Mouse (Mus musculus) E14TG2a.4 (cell line): Measurements from ENCODE around the gene Olfr317.
"Not testable (repeated sequence)": the region's sequence is repeated elsewhere in the genome, so short reads cannot be mapped to it uniquely, and the experiment has no call there.

Experiments
- H3K27me3 ChIP-seq: 2 replicates; pipeline ENCODE4 v1.6.1; 2014; ENCODE audit warnings: low read length, control low read depth; ENCODE audit not compliant: insufficient read depth
- H3K36me3 ChIP-seq: 2 replicates; pipeline ENCODE4 v1.6.1; 2014; ENCODE audit warnings: low read length, control low read depth; ENCODE audit not compliant: insufficient read depth
- H3K4me1 ChIP-seq: replicated peaks from 2 replicates; pipeline ENCODE4 v1.6.1; 2014; ENCODE audit warnings: low read depth, low read length, control low read depth
- H3K4me3 ChIP-seq: replicated peaks from 2 replicates; pipeline ENCODE4 v1.5.1; 2014; ENCODE audit warnings: mild to moderate bottlenecking, low read length
- H3K9me3 ChIP-seq: 2 replicates; pipeline ENCODE4 v1.6.1; 2014; ENCODE audit warnings: low read length, control low read depth
- CTCF ChIP-seq: conservative IDR thresholded peaks from 2 replicates; pipeline ENCODE4 v1.5.1; 2014; ENCODE audit warnings: low read length
- NANOG ChIP-seq: IDR thresholded peaks from 2 replicates; pipeline ENCODE4 v1.6.1; 2014; ENCODE audit warnings: borderline replicate concordance, low read length, mixed read lengths
- POU5F1 ChIP-seq: IDR thresholded peaks from 2 replicates; pipeline ENCODE4 v1.6.1; 2014; ENCODE audit warnings: low read length, borderline replicate concordance

The Olfr317 gene

GRCm38 (mm10) chr11:58738792-58739262 is at the start of gene Olfr317:
Olfr317 (minus strand) TSS chr11:58739212.
- H3K9me3 ChIP-seq: no peaks in the 10 kb centered on the region
- no peak for TF ChIP-seq NANOG
- no peak for TF ChIP-seq POU5F1
- no peak for TF ChIP-seq CTCF
- no peak within 1 kb of the TSS for H3K4me3 ChIP-seq
- H3K36me3 ChIP-seq: no peaks in the 10 kb centered on the region
- H3K4me1 ChIP-seq: no peaks in the 10 kb centered on the region
- H3K27me3 ChIP-seq: no peaks in the 10 kb centered on the region

DNA sequence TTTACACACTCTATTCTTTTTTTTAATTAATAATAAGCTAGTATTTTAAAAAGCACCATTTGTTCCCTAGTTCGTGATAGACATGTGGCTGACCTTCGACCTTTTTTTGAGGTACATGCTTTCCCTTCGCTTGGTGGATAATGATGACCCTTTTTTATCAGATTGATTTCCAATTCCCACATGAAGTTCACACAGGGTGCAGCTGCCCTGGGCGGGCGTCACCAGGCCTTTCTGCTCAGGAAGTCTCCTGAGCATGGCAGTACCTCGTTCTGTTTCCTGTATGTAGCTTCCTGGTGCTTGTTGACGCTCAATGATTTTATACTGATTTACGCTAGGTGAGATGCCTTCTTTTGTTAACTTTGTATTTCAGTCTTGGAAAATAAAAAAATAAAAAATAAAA is 49.3 kb upstream of the Olfr317 start:
- Histone ChIP-seq H3K36me3 (no peaks in the 10 kb centered on the region), H3K9me3 (no peaks in the 10 kb centered on the region), H3K4me3 (no peak overlapping the region), H3K27me3 (0 out of 2 replicates have a peak, but pooled peaks cover 5% of the 10 kb centered on the region), H3K4me1 (no peaks in the 10 kb centered on the region; the same call in 1 of the 2 replicates)
- no peak for TF ChIP-seq NANOG
- TF ChIP-seq POU5F1: no peak
- TF ChIP-seq CTCF: no peak

DNA sequence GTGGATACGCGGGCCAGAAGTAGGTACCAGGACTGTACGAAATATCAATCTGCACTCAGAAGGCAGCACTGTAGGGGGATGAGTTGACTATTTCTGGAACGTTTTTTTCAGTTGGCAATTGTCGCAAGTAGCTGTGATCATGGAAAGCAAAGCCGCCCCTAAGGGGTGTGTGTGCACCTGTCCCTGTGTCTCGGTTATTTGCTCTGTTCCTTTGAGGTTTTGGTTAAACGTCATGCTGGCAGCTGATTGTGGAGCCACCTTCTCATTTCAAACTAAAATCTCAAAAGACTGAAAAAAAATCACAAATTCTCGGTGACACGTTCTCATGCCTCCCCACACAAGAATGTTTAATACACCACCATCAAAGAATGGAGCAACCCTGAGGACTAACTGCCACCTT is 48.6 kb upstream of the Olfr317 start:
- TF ChIP-seq CTCF (no peak), POU5F1 (no peak), NANOG (no peak)
- Histone ChIP-seq H3K36me3 (no peaks in the 10 kb centered on the region), H3K27me3 (0 out of 2 replicates have a peak, but pooled peaks cover 5% of the 10 kb centered on the region), H3K4me3 (no peak overlapping the region), H3K9me3 (no peaks in the 10 kb centered on the region), H3K4me1 (no peaks in the 10 kb centered on the region; the same call in 1 of the 2 replicates)

- no peaks in the 10 kb centered on the region; the same call in 1 of the 2 replicates for H3K4me1 ChIP-seq
- no peaks in the 10 kb centered on the region for H3K36me3 ChIP-seq
- no peak overlapping the region for H3K4me3 ChIP-seq
- TF ChIP-seq NANOG (no peak), POU5F1 (no peak), CTCF (no peak)
- no peaks in the 10 kb centered on the region for H3K9me3 ChIP-seq
- H3K27me3 ChIP-seq: 0 out of 2 replicates have a peak, but pooled peaks cover 5% of the 10 kb centered on the region
Measured at GRCm38 (mm10) chr11:58784182-58784581, 45.2 kb upstream of the Olfr317 start.

- H3K36me3 ChIP-seq: no peaks in the 10 kb centered on the region
- no peaks in the 10 kb centered on the region for H3K9me3 ChIP-seq
- H3K4me1 ChIP-seq: peaks cover 5% of the 10 kb centered on the region
- 0 out of 2 replicates have a peak, but pooled peaks cover 5% of the 10 kb centered on the region for H3K27me3 ChIP-seq
- TF ChIP-seq NANOG (no peak), CTCF (no peak), POU5F1 (no peak)
- H3K4me3 ChIP-seq: no peak within 1 kb of the TSS
Measured at GRCm38 (mm10) chr11:58782480-58783089, 43.6 kb upstream of the Olfr317 start, which contains the start of gene Olfr314. Olfr314 (plus strand) TSS chr11:58782952.

GRCm38 (mm10) chr11:58772888-58773287 is 33.9 kb upstream of the Olfr317 start, which contains the start of gene Olfr315:
Olfr315 (plus strand) TSS chr11:58773188.
- no peaks in the 10 kb centered on the region for H3K4me1 ChIP-seq
- H3K9me3 ChIP-seq: no peaks in the 10 kb centered on the region
- H3K4me3 ChIP-seq: no peak within 1 kb of the TSS
- no peaks in the 10 kb centered on the region for H3K27me3 ChIP-seq
- H3K36me3 ChIP-seq: no peaks in the 10 kb centered on the region
- TF ChIP-seq CTCF (no peak), NANOG (no peak), POU5F1 (no peak)

- H3K9me3 ChIP-seq: no peaks in the 10 kb centered on the region
- H3K36me3 ChIP-seq: no peaks in the 10 kb centered on the region
- TF ChIP-seq NANOG: no peak
- TF ChIP-seq CTCF: no peak
- no peak for TF ChIP-seq POU5F1
- H3K27me3 ChIP-seq: no peaks in the 10 kb centered on the region
- H3K4me3 ChIP-seq: no peak within 1 kb of the TSS
- no peaks in the 10 kb centered on the region for H3K4me1 ChIP-seq
Measured at GRCm38 (mm10) chr11:58752434-58752833, 13.4 kb upstream of the Olfr317 start, which contains the start of gene Olfr316. Olfr316 (plus strand) TSS chr11:58752734.

DNA sequence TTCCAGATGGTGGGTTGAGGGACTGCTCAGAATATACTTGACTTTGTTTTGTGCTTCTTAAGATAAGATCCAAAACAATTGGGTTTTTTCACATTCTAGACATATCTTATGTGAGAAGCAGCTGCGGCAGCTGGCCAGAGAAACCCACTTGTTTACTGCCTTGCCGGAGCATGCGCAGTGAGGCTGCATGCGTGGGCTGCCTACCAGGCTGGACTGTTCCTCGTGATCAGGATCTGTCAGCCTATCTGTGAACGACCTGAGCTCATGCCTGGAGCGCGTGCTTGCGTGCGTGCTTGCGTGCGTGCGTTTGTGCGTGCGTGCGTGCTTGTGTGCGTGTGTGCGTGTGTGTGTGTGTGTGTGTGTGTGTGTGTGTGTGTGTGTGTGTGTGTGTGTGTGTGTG is 12.1 kb upstream of the Olfr317 start:
- H3K4me1 ChIP-seq, H3K36me3 ChIP-seq, H3K9me3 ChIP-seq, H3K4me3 ChIP-seq, H3K27me3 ChIP-seq: not testable (repeated sequence)

- Histone ChIP-seq H3K4me1 (peaks cover 2% of the 10 kb centered on the region; the same call in 1 of the 2 replicates), H3K27me3 (no peaks in the 10 kb centered on the region), H3K36me3 (no peaks in the 10 kb centered on the region), H3K9me3 (no peaks in the 10 kb centered on the region), H3K4me3 (no peak overlapping the region)
- no peak for TF ChIP-seq POU5F1
- TF ChIP-seq NANOG: no peak
- TF ChIP-seq CTCF: no peak
Measured at GRCm38 (mm10) chr11:58733372-58733771, 5.6 kb downstream of the Olfr317 start.

DNA sequence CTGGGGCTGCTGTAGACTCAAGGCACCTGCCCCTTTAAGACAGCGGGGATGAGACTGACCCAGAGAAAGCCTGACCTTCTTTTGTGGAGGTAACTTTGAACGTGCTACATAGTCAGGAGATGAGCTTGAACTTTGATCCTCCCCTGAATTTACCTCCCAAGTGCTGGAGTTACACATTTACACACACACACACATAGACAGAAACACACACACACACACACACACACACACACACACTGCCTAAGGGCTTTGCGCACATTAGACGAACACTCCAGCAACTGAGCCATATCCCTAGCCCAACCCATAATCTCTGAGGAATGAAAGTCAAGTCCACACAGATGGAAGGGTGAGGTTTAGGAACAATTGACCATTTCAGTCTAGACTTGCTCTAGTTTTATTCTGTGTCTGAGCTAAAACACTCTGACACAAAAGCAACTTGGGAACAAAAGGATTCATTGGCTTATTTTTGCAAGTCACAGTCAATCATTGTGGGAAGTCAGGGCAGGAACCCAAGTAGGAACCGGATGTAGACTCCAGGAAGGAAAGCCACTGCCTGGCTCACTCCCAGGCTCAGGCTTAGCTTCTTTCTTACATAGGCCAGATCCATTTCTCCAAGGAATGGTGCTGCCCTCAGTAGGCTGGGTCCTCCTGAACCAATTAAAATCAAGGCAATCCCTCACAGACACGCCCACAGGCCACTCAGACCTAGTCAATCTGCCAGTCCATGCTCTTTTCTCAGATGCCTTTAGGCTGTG is 10.9 kb downstream of the Olfr317 start:
- H3K36me3 ChIP-seq, H3K9me3 ChIP-seq, H3K4me3 ChIP-seq, H3K27me3 ChIP-seq, H3K4me1 ChIP-seq: not testable (repeated sequence)
